Mouse (Mus musculus) bone marrow, adult 2 months (tissue): Measurements from ENCODE around the gene Cdcp1. TPM values are rescaled to one million over a fixed set of nuclear protein-coding genes. Genes with fewer than 3 reads are reported as not detected.
A peak's percentile ranks its signal among the peaks of the same experiment; 100 is the strongest.

Source experiments
- H3K27ac ChIP-seq: fragments of 200-500 bp; 2 replicates; pipeline ENCODE4 v1.5.1; 2012; ENCODE audit warnings: low read depth, mild to moderate bottlenecking, control low read depth, inconsistent platforms, low read length; ENCODE audit not compliant: control insufficient read depth, poor library complexity, insufficient read depth
- H3K4me1 ChIP-seq: fragments of 200-500 bp; 2 replicates; pipeline ENCODE4 v1.6.1; 2011; ENCODE audit warnings: low read length; ENCODE audit not compliant: control insufficient read depth, insufficient read depth
- H3K4me3 ChIP-seq: fragments of 200-500 bp; replicated peaks from 2 replicates; pipeline ENCODE3; 2011; ENCODE audit warnings: mild to moderate bottlenecking, low read depth, low read length, control low read depth; ENCODE audit not compliant: control insufficient read depth
- CTCF ChIP-seq: fragments of 200-500 bp; IDR thresholded peaks from 2 replicates; pipeline ENCODE4 v1.5.1; 2011; ENCODE audit warnings: low read length, control low read depth; ENCODE audit not compliant: control insufficient read depth, insufficient read depth
- POLR2A ChIP-seq: fragments of 200-500 bp; IDR thresholded peaks from 2 replicates; pipeline ENCODE4 v1.6.1; 2011; ENCODE audit warnings: low read depth, mild to moderate bottlenecking, control low read depth, low read length, borderline replicate concordance; ENCODE audit not compliant: control insufficient read depth
- WGBS: fragments of 180-500 bp; shearing (Covaris S2); methylation state at CpG from one replicate; pipeline ENCODE4 v1.1.7; 2018; 5-methylcytosine and 5-hydroxymethylcytosine counted together
- polyA plus RNA-seq: library from polyadenylated mRNA; stranded (reverse); fragments of >200 nt; gene quantifications from 2 replicates; pipeline ENCODE4 v1.2.4, GENCODE M21; 2011; ENCODE audit warnings: low replicate concordance; ENCODE audit not compliant: missing spikeins, insufficient read depth, insufficient read length

Cdcp1 gene
- polyA plus RNA-seq, 1 experiment: not detected

DNA sequence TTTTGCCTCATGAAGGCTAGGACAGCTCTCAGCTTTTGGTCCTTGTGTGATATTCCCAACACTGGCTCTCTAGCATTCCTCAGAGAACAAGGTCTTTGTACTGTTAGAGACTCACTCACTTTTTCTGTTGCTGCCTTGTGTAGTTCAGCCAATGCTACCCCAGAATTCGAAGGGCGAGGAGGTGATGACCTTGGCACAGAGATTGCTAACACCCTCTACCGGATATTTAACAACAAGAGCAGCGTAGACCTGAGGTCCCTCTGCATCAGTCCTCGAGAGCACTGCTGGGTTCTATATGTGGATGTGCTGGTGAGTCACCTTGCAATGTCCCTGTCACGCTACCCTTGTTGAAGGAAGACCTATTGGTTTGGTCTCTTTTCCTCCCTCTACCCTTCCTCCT, 88.2 kb downstream of the Cdcp1 start:
- 92% methylated on average over 6 of the region's 6 CpGs for WGBS
- no peak for TF ChIP-seq POLR2A
- TF ChIP-seq CTCF: no peak
- no peak overlapping the region for H3K4me3 ChIP-seq
- peaks cover 2% of the 10 kb centered on the region; the same call in 1 of the 2 replicates for H3K4me1 ChIP-seq
- H3K27ac ChIP-seq: no peak overlapping the region

DNA sequence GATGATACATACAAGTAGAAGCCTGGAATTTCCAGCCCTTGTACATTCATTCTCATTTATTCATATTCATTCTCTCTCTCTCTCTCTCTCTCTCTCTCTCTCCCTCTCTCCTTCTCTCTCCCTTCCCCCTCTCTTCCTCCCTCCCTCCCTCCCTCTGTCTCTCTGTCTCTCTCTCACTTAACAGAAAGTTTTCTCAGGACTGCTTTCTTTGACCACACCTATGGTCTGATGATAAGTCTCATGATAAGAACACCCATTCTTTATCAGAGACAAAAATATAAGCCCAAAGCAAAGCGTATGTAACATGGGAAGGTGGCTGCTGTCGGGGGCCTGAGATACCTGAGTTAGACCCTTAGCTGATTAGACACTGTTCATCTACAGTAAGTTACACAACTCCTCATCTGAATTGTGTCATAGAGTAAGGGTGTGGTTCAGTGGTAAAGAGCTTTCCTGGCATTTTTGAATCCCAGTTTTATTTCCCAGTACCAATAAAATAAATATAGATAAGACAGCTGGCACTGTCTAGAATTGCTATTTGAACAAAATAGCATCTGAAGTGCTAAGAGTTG, 91.3 kb downstream of the Cdcp1 start:
- 63% methylated on average over 2 of the region's 2 CpGs for WGBS
- TF ChIP-seq POLR2A (no peak), CTCF (no peak)
- H3K4me1 ChIP-seq: peaks cover 2% of the 10 kb centered on the region; the same call in 1 of the 2 replicates
- H3K4me3 ChIP-seq: no peak overlapping the region
- H3K27ac ChIP-seq: no peak overlapping the region

DNA sequence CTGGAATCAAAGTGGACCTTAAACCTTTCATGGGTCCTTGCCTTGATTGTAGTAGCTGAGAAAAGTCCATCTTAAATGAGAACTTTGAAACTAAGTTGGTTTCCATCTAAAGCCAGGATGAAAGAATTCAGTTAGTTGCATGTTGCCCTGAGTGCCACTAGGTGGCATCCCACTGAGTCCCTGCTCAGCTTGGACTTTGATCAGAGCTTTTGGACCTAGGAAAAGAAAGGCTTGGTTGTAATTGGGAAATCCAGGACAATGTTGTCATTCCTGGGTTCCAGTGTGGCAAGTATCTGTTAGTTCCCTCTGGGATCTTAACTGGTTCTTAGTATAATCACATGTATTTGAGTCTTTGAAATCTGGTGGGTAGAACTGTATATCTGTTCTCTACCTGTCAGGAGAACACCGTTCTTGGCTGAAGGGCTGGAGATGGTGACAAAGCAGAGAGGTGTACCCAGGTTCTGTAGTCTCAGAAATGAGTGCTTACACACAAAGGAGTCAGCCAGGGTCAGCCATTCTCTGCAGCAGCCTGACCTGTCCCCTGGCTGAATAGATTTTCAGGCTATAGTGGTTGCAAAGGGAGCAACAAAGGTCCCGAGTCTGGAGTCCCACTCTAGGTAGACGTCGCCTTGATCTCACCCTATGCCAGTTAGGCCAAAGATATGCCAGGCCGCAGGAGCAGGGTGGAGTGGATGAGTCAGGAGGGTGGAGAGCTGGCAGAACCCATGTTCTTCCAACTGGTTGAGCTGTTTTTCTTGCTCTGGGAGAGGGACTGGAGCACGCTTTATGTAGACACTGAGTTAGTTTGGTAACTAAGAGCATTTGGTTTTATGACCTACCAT, 92.0 kb downstream of the Cdcp1 start:
- H3K4me1 ChIP-seq: peaks cover 2% of the 10 kb centered on the region; the same call in 1 of the 2 replicates
- TF ChIP-seq POLR2A (no peak), CTCF (peak; percentile 79)
- 0 out of 2 replicates have a peak overlapping the region, but pooled peaks have one; percentile 24 for H3K27ac ChIP-seq
- no peak overlapping the region for H3K4me3 ChIP-seq
- 73% methylated on average over 6 of the region's 6 CpGs for WGBS

DNA sequence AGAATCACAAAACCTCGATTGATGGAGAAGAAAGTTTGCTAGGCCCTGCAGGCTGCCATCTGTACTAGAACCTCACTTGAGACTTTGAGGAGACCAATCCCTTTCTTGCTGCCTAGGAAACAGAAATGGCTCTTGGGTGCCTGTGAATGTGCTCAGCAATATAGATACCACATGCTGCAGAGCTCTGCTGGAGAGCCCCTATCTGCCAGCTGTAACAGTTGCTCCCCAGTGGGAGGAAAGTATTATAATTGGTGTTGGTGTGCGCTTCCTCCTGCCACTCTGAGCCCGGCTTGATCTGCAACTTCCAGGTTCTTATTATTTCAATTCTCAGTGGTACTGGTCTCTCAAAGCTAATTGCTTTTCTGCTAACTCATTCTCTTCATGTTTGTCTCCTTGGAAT, 92.8 kb downstream of the Cdcp1 start:
- H3K27ac ChIP-seq: no peak overlapping the region
- peaks cover 2% of the 10 kb centered on the region; the same call in 1 of the 2 replicates for H3K4me1 ChIP-seq
- H3K4me3 ChIP-seq: no peak overlapping the region
- 87% methylated on average over 3 of the region's 3 CpGs for WGBS
- TF ChIP-seq CTCF (no peak), POLR2A (no peak)

Other genes with a start within 250 kb of the Cdcp1 start
- gene Tmem42, start 194.7 kb downstream of the Cdcp1 start, polyA plus RNA-seq: 2.2 and 13.3 TPM in 2 replicates
- 0.47 TPM in 1 of 2 replicates, not detected in the other for gene Tgm4, start 181.3 kb downstream of the Cdcp1 start, polyA plus RNA-seq
- gene Zdhhc3, start 102.8 kb downstream of the Cdcp1 start, polyA plus RNA-seq: 19.1 and 36.1 TPM in 2 replicates
- gene Exosc7, start 102.8 kb downstream of the Cdcp1 start, polyA plus RNA-seq: 29.5 and 44.4 TPM in 2 replicates
- gene Clec3b, start 65.1 kb downstream of the Cdcp1 start, polyA plus RNA-seq: 2.0 and 3.1 TPM in 2 replicates
- 3.2 and 6.2 TPM in 2 replicates for gene Tmem158, start 44.7 kb upstream of the Cdcp1 start, polyA plus RNA-seq
- gene Lars2, start 150.9 kb upstream of the Cdcp1 start, polyA plus RNA-seq: 22,640 and 27,480 TPM in 2 replicates